Mouse (Mus musculus) ovary, adult 18-20 months (tissue): ENCODE results near the gene BC005624.

Experiments
- DNase-seq: peaks from one replicate; pipeline ENCODE4 v3.0.0; 2022; ENCODE audit warnings: low spot score, mixed read lengths

BC005624 gene

DNA sequence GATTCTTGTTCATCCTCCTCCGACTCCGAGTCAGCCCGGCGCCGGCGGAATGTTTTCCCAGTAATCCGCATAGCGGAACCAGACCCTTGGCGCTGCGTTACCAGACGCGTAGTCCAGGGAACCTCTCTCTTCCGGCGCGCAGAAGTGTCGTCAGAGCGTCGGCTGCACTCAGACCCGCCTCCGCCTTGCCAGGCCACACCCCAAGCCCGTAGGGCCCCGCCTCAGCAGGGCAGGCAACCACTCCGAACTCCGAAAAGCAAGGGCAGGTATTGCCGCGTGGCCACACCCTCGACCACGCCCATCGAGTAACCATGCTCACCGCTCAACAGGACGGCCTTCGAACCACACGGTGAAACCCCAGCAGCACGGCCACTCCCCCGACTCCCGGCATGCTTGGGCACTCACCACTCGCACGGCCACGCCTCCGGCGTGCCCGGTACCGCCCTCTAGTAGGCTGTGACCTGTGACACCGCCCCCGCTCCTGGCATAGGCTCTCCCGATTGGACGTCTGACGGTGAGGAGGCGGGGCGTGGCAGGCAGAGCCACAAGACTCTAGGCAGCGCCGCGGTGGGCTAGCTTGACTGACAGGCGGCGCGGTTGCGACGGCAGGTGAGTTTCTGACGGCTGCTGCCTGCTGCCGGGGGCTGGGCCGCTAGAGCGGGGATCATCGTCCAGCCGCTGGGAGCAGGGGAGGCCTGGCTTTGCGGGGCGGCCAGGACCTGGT is at the start of gene BC005624, which contains the start of gene Usp20:
Gene BC005624 (minus strand): TSS at position 412 of the 724 bp plus-strand sequence.
Gene Usp20 (plus strand): TSS at position 490 of the 724 bp plus-strand sequence.
- DNase-seq = peak; percentile 100

GRCm38 (mm10) chr2:31026642-31027041 is 44.6 kb upstream of the BC005624 start:
- DNase-seq = no peak

- DNase-seq = no peak
Observed at GRCm38 (mm10) chr2:31025458-31025857, 43.5 kb upstream of the BC005624 start.

GRCm38 (mm10) chr2:31024618-31025370 is 42.8 kb upstream of the BC005624 start:
- DNase-seq = no peak

GRCm38 (mm10) chr2:31023940-31024339 is 41.9 kb upstream of the BC005624 start:
- DNase-seq = no peak

DNA sequence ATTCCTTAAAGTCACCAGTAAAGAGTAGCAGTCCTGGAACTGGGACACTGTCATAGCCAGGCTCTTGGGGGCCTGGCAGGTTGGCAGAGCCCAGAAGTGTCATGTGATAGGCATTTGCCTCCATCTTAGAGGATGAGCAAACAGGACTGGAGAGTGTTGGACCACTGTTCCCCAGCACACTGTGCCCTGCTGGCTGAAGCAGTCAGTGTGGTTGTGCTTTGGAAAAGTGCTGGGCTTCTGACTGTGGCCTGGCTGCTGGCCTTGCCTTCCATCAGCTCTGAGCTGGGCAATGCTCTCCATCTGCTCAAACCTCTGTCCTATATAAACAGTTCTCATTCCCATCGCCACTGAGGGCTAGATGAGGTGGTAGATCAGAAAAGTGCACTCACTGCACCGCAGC is 38.2 kb upstream of the BC005624 start:
- DNase-seq = no peak

DNA sequence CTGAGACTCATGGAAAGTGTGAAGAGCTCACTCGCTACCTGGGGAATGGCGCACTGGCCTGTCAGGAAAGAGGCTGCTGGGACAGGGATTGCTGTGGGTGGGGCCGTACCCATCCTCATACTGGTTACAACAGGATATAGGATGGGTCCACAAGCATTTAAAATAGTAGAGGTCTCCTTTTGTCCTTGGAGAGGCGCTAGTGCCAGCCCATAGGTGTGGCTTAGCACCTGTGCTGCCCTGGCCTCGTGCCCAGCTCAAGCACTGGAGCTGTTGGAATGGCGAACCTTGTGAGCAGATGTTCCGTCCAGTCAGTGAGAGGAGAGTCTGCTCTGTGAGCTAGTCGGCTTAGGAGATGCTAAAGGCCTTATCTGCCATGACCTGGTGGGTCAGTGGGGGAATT is 37.0 kb upstream of the BC005624 start:
- no peak for DNase-seq

DNA sequence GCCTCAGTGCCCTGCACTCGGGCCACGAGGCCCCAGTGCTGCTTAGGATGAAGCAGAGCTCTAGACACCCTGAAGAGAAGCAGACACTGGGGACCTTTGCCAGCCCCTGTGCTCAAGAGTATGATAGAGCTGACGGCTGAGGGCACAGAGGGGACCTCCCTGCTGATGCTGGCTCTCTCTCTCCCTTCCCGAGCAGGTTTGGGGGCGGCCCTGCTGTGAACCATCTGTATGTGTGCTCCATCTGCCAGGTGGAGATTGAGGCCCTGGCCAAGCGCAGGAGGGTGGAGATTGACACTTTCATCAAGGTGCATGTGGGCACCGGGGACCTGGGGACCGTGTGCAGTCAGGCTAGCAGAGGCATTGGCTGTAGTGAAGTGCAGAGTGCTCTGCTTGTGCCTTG is 36.5 kb upstream of the BC005624 start:
- no peak for DNase-seq

- no peak for DNase-seq
Observed at GRCm38 (mm10) chr2:31017625-31018317, 35.8 kb upstream of the BC005624 start.

- DNase-seq = no peak
Observed at GRCm38 (mm10) chr2:31013371-31014120, 31.5 kb upstream of the BC005624 start.

DNA sequence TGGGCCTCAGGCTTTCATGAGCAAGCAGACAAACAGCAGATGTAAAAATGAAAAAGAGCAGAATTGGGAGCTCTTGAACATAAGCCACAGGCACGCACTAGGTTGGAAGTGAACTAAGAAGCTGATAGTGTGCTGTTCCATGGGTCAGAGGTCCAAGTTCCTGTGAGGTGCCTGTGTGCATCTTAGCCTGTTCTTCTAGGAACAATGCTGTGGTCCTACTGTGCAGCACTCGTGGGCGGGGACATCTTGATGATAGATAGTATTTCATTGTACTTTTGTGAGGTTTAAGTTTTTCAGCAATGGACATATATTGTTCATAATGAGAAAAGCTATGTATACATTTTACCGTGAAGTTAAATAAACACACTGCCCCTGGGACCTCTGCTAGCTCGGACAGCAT is 25.2 kb upstream of the BC005624 start:
- no peak for DNase-seq

DNA sequence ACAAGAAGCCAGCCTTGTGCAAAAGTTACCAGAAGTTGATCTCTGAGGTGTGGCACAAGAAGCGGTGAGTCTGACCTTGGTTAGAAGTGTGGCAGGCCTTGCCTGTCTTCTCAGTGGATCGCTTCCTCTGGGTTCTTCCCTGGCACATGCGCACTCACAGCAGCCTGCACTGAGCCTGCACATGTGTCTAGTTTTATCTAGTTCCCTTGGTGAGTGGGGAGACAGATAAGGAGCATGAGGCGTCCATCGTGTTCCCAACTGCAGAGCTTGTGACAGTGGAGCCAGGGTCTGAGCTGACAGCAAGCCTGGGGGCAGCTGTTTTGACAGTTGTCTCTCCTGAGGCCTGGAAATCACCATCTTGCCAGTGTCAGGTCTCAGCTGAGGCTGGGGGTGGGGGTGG is 24.4 kb upstream of the BC005624 start:
- DNase-seq = peak; percentile 47

DNA sequence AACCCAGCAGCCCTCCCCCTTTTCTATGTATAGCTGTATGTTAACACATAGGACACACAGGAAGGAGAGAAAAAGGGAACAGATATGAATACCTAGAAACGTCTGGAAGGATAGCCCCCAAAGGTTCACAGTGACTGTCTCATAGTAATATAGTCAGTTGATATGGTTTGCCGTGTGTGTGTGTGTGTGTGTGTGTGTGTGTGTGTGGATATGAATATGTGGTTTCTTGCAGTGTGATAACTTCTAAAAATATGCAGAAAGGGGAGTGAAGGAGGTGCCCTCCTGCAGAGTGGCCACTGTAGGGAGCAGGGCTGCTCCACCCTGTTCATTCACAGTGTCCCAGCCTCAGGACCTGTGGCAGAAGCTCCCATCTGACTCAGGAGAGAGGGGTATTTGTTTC is 23.5 kb upstream of the BC005624 start:
- no peak for DNase-seq

DNA sequence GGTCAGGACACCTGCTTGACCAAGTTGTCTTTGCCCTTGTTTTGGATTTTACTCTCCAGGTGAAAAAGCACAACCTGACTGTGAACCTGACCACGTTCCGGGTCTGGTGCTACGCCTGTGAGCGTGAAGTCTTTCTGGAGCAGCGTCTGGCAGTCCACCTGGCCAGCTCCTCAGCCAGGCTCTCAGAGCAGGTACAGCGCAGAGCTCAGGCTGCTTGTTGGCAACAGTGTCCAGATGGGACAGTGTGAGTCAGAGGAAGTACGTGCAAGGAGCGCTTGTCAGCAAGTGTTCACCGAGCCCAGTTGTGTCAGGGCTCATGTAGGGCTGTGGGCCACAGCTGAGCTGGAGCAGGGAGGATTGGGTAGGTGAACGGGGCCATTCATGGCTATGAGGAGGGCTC is 20.9 kb upstream of the BC005624 start:
- DNase-seq = no peak

DNA sequence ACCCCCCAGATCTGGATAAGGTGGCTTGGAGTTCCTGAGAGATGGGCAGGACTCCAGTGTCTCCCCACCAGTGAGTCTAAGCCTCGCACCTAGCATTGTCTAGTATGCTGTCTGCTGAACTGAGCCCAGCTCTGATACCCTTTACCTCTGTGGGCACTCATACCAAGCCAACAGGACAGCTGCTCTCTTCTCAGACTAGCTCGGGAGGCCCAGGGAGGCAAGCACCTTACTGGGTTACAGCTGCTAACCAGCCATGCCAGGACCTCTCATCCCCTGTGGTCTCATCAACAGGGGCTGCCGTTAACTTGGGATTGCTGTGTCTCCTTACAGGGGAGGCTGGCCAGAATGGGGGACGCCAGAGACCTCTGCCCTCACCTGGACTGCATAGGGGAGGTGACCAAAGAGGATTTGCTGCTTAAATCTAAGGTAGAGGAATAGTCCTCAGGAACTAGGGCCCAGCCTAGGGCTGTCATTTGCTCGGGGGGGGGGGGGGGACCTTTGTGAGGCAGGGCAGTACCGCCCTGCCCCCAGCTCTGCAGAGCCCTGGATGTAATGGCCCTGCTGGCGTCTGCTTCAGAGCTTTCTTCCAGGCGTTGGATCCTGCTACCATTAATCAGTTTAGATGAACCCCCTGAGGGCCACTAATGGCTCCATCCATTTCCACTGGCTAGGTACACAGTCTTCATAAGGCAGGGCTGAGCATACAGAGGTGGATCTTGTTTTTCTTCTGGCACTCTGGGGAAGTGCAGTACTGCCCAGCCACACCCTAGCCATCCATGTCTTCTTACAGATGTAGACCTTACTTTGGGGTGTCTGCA is 16.7 kb upstream of the BC005624 start:
- DNase-seq = no peak

DNA sequence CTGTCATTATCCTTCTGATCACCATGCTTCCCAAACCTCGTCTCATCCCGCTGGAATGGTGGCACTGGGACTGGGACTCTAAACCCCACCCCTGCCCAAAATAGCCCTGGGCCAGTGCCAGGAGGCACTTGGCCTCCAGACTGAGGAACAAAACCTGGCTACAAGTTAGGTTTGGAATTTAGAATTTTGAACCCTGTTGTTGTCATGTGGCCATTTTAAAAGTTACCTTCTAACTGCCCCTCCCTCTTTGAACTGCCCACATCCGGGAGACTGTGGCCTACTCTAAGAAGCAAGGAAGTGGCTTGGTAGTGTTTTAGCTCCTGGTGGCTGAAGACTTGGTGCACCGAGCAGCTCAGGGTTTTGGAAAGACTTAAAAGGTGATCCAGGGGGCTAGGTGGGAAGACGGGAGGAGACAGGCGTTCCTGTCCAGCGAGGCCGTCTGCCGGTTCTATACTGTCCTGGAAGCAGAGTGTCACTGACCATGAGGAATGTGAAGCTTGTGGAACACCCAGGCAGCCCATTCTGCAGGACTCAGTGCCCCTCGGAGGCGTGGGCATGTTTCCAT is 13.5 kb upstream of the BC005624 start:
- DNase-seq = no peak

- DNase-seq = no peak
Observed at GRCm38 (mm10) chr2:30994853-30995252, 12.9 kb upstream of the BC005624 start.

- no peak for DNase-seq
Observed at GRCm38 (mm10) chr2:30990221-30990620, 8.2 kb upstream of the BC005624 start.

DNA sequence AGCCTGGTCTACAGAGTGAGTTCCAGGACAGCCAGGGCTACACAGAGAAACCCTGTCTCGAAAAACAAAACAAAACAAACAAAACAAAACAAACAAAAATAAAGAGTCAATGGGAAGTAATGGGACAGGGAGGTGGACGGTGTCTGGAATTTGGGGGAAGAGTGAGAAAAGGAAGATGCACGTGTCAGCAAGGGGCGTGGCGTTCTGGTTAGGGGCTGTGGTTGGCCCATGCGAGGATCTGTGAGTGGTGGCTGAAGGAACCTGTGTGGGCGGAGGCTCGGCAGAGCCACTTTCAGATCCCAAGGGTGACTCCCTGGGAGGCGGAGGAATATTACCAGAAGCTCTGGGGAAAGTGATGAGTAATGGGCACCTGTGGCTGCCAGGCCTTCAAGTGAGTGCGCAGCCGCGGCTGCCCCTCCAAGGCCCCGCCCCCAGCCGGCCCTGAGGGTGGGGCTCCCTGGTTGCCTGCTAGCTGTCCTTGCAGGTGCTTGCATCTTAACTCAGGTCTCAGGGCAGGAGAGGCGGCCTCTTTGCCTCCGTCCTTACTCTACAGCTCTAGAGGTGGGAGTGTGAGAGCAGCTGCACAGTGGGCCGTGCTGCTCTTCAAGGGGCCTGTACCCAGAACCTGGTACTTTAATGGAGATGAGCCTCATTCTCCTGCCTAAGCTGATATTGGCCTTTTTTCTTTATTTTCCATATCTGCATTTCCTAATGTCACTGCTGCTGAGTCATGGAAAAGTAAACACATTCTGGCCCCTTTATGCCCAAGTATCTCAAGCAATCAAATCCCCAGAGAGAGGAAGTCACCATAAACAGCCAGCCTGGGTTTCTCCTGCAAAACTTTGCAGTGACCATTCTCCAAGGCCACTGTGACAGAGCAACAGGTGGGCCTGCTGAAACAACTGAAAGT is 3.4 kb upstream of the BC005624 start:
- peak; percentile 51 for DNase-seq

GRCm38 (mm10) chr2:30983024-30983423 is 1.0 kb upstream of the BC005624 start:
- no peak for DNase-seq
